Mouse (Mus musculus): ENCODE results near the gene Fyn. TPM values are rescaled to one million over a fixed set of nuclear protein-coding genes. Genes with fewer than 3 reads are reported as not detected.

Fyn gene
- polyA plus RNA-seq, 1 experiment from 2014 or later, result 20.2 TPM

GRCm38 (mm10) chr10:39518859-39519258 is 150.2 kb downstream of the Fyn start:
- Histone ChIP-seq H3K4me3 (replicated peaks; ENCODE audit: low read length) (no peak overlapping the region), H3K36me3 (ENCODE audit: control insufficient read depth, insufficient read depth, low read length) (no peaks in the 10 kb centered on the region), H3K27ac (ENCODE audit: low read length) (peak overlapping the region; percentile 29; the same call in 1 of the 2 replicates), H3K4me1 (ENCODE audit: control insufficient read depth, insufficient read depth, low read length) (peaks cover 12% of the 10 kb centered on the region), H3K27me3 (ENCODE audit: control insufficient read depth, insufficient read depth, low read length) (no peaks in the 10 kb centered on the region), H3K9me3 (replicated peaks; ENCODE audit: control insufficient read depth, low read length) (no peaks in the 10 kb centered on the region), H3K9ac (ENCODE audit: low read length) (no peak overlapping the region; the same call in 1 of the 2 replicates), H3K4me2 (ENCODE audit: low read depth, low read length) (no peak overlapping the region)
- no peak for ATAC-seq (ENCODE audit: insufficient read depth, low FRiP score)
- WGBS, result 62% methylated on average over 3 of the region's 3 CpGs

GRCm38 (mm10) chr10:39520123-39520989 is 151.7 kb downstream of the Fyn start:
- H3K36me3 ChIP-seq (ENCODE audit: control insufficient read depth, insufficient read depth, low read length), result no peaks in the 10 kb centered on the region
- no peak overlapping the region for H3K9ac ChIP-seq (ENCODE audit: low read length)
- H3K27me3 ChIP-seq (ENCODE audit: control insufficient read depth, insufficient read depth, low read length), result no peaks in the 10 kb centered on the region
- no peak overlapping the region for H3K27ac ChIP-seq (ENCODE audit: low read length)
- H3K4me1 ChIP-seq (ENCODE audit: control insufficient read depth, insufficient read depth, low read length), result peaks cover 12% of the 10 kb centered on the region
- no peak overlapping the region for H3K4me2 ChIP-seq (ENCODE audit: low read depth, low read length)
- peak; percentile 79 for ATAC-seq (ENCODE audit: insufficient read depth, low FRiP score)
- H3K4me3 ChIP-seq (replicated peaks; ENCODE audit: low read length), result no peak overlapping the region
- 53% methylated on average over 9 of the region's 9 CpGs for WGBS
- no peaks in the 10 kb centered on the region for H3K9me3 ChIP-seq (replicated peaks; ENCODE audit: control insufficient read depth, low read length)

GRCm38 (mm10) chr10:39521327-39521726 is 152.7 kb downstream of the Fyn start:
- peak overlapping the region; percentile 37; the same call in 1 of the 2 replicates for H3K27ac ChIP-seq (ENCODE audit: low read length)
- no peak overlapping the region for H3K4me2 ChIP-seq (ENCODE audit: low read depth, low read length)
- ATAC-seq (ENCODE audit: insufficient read depth, low FRiP score), result no peak

GRCm38 (mm10) chr10:39521861-39522391 is 153.3 kb downstream of the Fyn start:
- Histone ChIP-seq H3K27me3 (ENCODE audit: control insufficient read depth, insufficient read depth, low read length) (no peaks in the 10 kb centered on the region), H3K4me1 (ENCODE audit: control insufficient read depth, insufficient read depth, low read length) (peaks cover 17% of the 10 kb centered on the region), H3K4me3 (replicated peaks; ENCODE audit: low read length) (no peak overlapping the region), H3K9me3 (replicated peaks; ENCODE audit: control insufficient read depth, low read length) (no peaks in the 10 kb centered on the region), H3K4me2 (ENCODE audit: low read depth, low read length) (no peak overlapping the region), H3K9ac (ENCODE audit: low read length) (no peak overlapping the region), H3K36me3 (ENCODE audit: control insufficient read depth, insufficient read depth, low read length) (no peaks in the 10 kb centered on the region), H3K27ac (ENCODE audit: low read length) (peak overlapping the region; percentile 37; the same call in 1 of the 2 replicates)
- ATAC-seq (ENCODE audit: insufficient read depth, low FRiP score), result peak; percentile 26; the same call in 1 of the 2 replicates
- WGBS, result 50% methylated on average over 5 of the region's 5 CpGs

More at GRCm38 (mm10) chr10:39521327-39521726, 152.7 kb downstream of the Fyn start:
- Histone ChIP-seq H3K27me3 (ENCODE audit: control insufficient read depth, insufficient read depth, low read length) (no peaks in the 10 kb centered on the region), H3K4me3 (replicated peaks; ENCODE audit: low read length) (no peak overlapping the region), H3K9me3 (replicated peaks; ENCODE audit: control insufficient read depth, low read length) (no peaks in the 10 kb centered on the region), H3K4me1 (ENCODE audit: control insufficient read depth, insufficient read depth, low read length) (peaks cover 12% of the 10 kb centered on the region), H3K9ac (ENCODE audit: low read length) (0 out of 2 replicates have a peak overlapping the region, but pooled peaks have one; percentile 23), H3K36me3 (ENCODE audit: control insufficient read depth, insufficient read depth, low read length) (no peaks in the 10 kb centered on the region)
- 44% methylated on average over 1 of the region's 1 CpGs for WGBS

GRCm38 (mm10) chr10:39522857-39523614 is 154.4 kb downstream of the Fyn start:
- WGBS, result 66% methylated on average over 11 of the region's 11 CpGs
- Histone ChIP-seq H3K4me3 (replicated peaks; ENCODE audit: low read length) (no peak overlapping the region), H3K9ac (ENCODE audit: low read length) (no peak overlapping the region)

GRCm38 (mm10) chr10:39524355-39524754 is 155.7 kb downstream of the Fyn start:
- Histone ChIP-seq H3K27ac (ENCODE audit: low read length) (peak overlapping the region; percentile 1; the same call in 1 of the 2 replicates), H3K36me3 (ENCODE audit: control insufficient read depth, insufficient read depth, low read length) (no peaks in the 10 kb centered on the region), H3K27me3 (ENCODE audit: control insufficient read depth, insufficient read depth, low read length) (no peaks in the 10 kb centered on the region), H3K4me1 (ENCODE audit: control insufficient read depth, insufficient read depth, low read length) (peaks cover 19% of the 10 kb centered on the region), H3K9me3 (replicated peaks; ENCODE audit: control insufficient read depth, low read length) (no peaks in the 10 kb centered on the region), H3K9ac (ENCODE audit: low read length) (no peak overlapping the region; the same call in 1 of the 2 replicates), H3K4me3 (replicated peaks; ENCODE audit: low read length) (no peak overlapping the region), H3K4me2 (ENCODE audit: low read depth, low read length) (no peak overlapping the region)
- 48% methylated on average over 8 of the region's 8 CpGs for WGBS
- ATAC-seq (ENCODE audit: insufficient read depth, low FRiP score), result no peak

More at GRCm38 (mm10) chr10:39522857-39523614, 154.4 kb downstream of the Fyn start:
- Histone ChIP-seq H3K27me3 (ENCODE audit: control insufficient read depth, insufficient read depth, low read length) (no peaks in the 10 kb centered on the region), H3K4me1 (ENCODE audit: control insufficient read depth, insufficient read depth, low read length) (peaks cover 19% of the 10 kb centered on the region), H3K9me3 (replicated peaks; ENCODE audit: control insufficient read depth, low read length) (no peaks in the 10 kb centered on the region), H3K27ac (ENCODE audit: low read length) (no peak overlapping the region), H3K36me3 (ENCODE audit: control insufficient read depth, insufficient read depth, low read length) (no peaks in the 10 kb centered on the region), H3K4me2 (ENCODE audit: low read depth, low read length) (no peak overlapping the region)
- no peak for ATAC-seq (ENCODE audit: insufficient read depth, low FRiP score)

- 88% methylated on average over 13 of the region's 13 CpGs for WGBS
- no peaks in the 10 kb centered on the region for H3K9me3 ChIP-seq (replicated peaks; ENCODE audit: control insufficient read depth, low read length)
- no peak overlapping the region for H3K4me2 ChIP-seq (ENCODE audit: low read depth, low read length)
- H3K27me3 ChIP-seq (ENCODE audit: control insufficient read depth, insufficient read depth, low read length), result no peaks in the 10 kb centered on the region
- ATAC-seq (ENCODE audit: insufficient read depth, low FRiP score), result no peak
- H3K27ac ChIP-seq (ENCODE audit: low read length), result no peak overlapping the region
- H3K9ac ChIP-seq (ENCODE audit: low read length), result no peak overlapping the region
- H3K36me3 ChIP-seq (ENCODE audit: control insufficient read depth, insufficient read depth, low read length), result no peaks in the 10 kb centered on the region
- no peak overlapping the region for H3K4me3 ChIP-seq (replicated peaks; ENCODE audit: low read length)
- peaks cover 19% of the 10 kb centered on the region for H3K4me1 ChIP-seq (ENCODE audit: control insufficient read depth, insufficient read depth, low read length)
These were observed 156.8 kb downstream of the Fyn start for GRCm38 (mm10) chr10:39525431-39525830.

GRCm38 (mm10) chr10:39527113-39527512 is 158.5 kb downstream of the Fyn start:
- H3K27ac ChIP-seq (ENCODE audit: low read length), result peak overlapping the region; percentile 48; the same call in 1 of the 2 replicates
- H3K4me1 ChIP-seq (ENCODE audit: control insufficient read depth, insufficient read depth, low read length), result peaks cover 16% of the 10 kb centered on the region; the same call in 1 of the 2 replicates
- peak; percentile 65; the same call in 1 of the 2 replicates for ATAC-seq (ENCODE audit: insufficient read depth, low FRiP score)
- no peak overlapping the region for H3K4me3 ChIP-seq (replicated peaks; ENCODE audit: low read length)
- H3K4me2 ChIP-seq (ENCODE audit: low read depth, low read length), result no peak overlapping the region
- H3K9ac ChIP-seq (ENCODE audit: low read length), result no peak overlapping the region
- 40% methylated on average over 4 of the region's 5 CpGs for WGBS
- no peaks in the 10 kb centered on the region for H3K36me3 ChIP-seq (ENCODE audit: control insufficient read depth, insufficient read depth, low read length)
- no peaks in the 10 kb centered on the region for H3K9me3 ChIP-seq (replicated peaks; ENCODE audit: control insufficient read depth, low read length)
- H3K27me3 ChIP-seq (ENCODE audit: control insufficient read depth, insufficient read depth, low read length), result no peaks in the 10 kb centered on the region
